Mouse (Mus musculus) hindbrain, embryonic 15.5 days (tissue): Measurements from ENCODE around the gene Arsk. TPM values are rescaled to one million over a fixed set of nuclear protein-coding genes. Genes with fewer than 3 reads are reported as not detected.

ENCODE experiments used
- ATAC-seq: fragments of 200-750 bp; cut with Nextera tagmentation; 2 replicates; pipeline ENCODE4 v1.8.0; 2017; ENCODE audit warnings: low read depth, moderate number of reproducible peaks, moderate TSS enrichment; ENCODE audit not compliant: low FRiP score
- H3K27ac ChIP-seq: fragments of 300-500 bp; sonication (generic); replicated peaks from 2 replicates; pipeline ENCODE4 v1.5.1; 2015; ENCODE audit warnings: mild to moderate bottlenecking, inconsistent platforms
- H3K27me3 ChIP-seq: fragments of 300-500 bp; sonication (generic); 2 replicates; pipeline ENCODE4 v1.6.1; 2015; ENCODE audit warnings: control low read depth, inconsistent platforms
- H3K36me3 ChIP-seq: fragments of 300-500 bp; sonication (generic); 2 replicates; pipeline ENCODE4 v1.6.1; 2015; ENCODE audit warnings: control low read depth, inconsistent platforms
- H3K4me1 ChIP-seq: fragments of 300-500 bp; sonication (generic); replicated peaks from 2 replicates; pipeline ENCODE4 v1.6.1; 2015; ENCODE audit warnings: control low read depth, inconsistent platforms
- H3K4me2 ChIP-seq: fragments of 300-500 bp; sonication (generic); 2 replicates; pipeline ENCODE4 v1.6.1; 2015; ENCODE audit warnings: moderate library complexity, mild to moderate bottlenecking, inconsistent platforms
- H3K4me3 ChIP-seq: fragments of 300-500 bp; sonication (generic); 2 replicates; pipeline ENCODE4 v1.5.1; 2015; ENCODE audit warnings: mild to moderate bottlenecking, inconsistent platforms
- H3K9ac ChIP-seq: fragments of 300-500 bp; sonication (generic); 2 replicates; pipeline ENCODE4 v1.6.1; 2015; ENCODE audit warnings: inconsistent platforms
- H3K9me3 ChIP-seq: fragments of 300-500 bp; sonication (generic); 2 replicates; pipeline ENCODE4 v1.6.1; 2016; ENCODE audit warnings: control low read depth, inconsistent platforms
- WGBS: fragments of 180-500 bp; shearing (Covaris S2); methylation state at CpG from one replicate; pipeline ENCODE4 v1.1.7; 2015; 5-methylcytosine and 5-hydroxymethylcytosine counted together
- polyA plus RNA-seq: library from polyadenylated mRNA; unstranded; fragments of >200 nt; fragmentation: Nextera tagmentation; extraction: Ambion mirVana; gene quantifications from 2 replicates; pipeline ENCODE4 v1.2.1, GENCODE M21; 2015

Gene Arsk
- 3.4 and 4.6 TPM in 2 replicates for polyA plus RNA-seq

- peak; percentile 98 for ATAC-seq
- Histone ChIP-seq H3K27ac (peak within 1 kb of the TSS; percentile 74), H3K9me3 (no peaks in the 10 kb centered on the region), H3K4me2 (peak within 1 kb of the TSS; percentile 71), H3K36me3 (no peaks in the 10 kb centered on the region), H3K9ac (peak within 1 kb of the TSS; percentile 61), H3K4me1 (peaks cover 9% of the 10 kb centered on the region), H3K4me3 (peak within 1 kb of the TSS; percentile 66), H3K27me3 (no peaks in the 10 kb centered on the region)
- WGBS: under 1% methylated on average over 34 of the region's 34 CpGs
These were observed at the start of gene Arsk, which contains the start of gene Ttc37 for GRCm38 (mm10) chr13:76098493-76099303. TSS of gene Arsk (minus strand) at chr13:76098660. TSS of gene Ttc37 (plus strand) at chr13:76098734.

- Histone ChIP-seq H3K9ac (no peak overlapping the region), H3K36me3 (peaks cover 37% of the 10 kb centered on the region), H3K9me3 (no peaks in the 10 kb centered on the region), H3K27me3 (no peaks in the 10 kb centered on the region), H3K4me3 (no peak overlapping the region), H3K4me1 (no peaks in the 10 kb centered on the region), H3K27ac (no peak overlapping the region), H3K4me2 (no peak overlapping the region)
- ATAC-seq: no peak
- WGBS: 88% methylated on average over 12 of the region's 12 CpGs
These were observed 42.8 kb upstream of the Arsk start for GRCm38 (mm10) chr13:76141117-76141808.

GRCm38 (mm10) chr13:76138862-76139261 lies 40.4 kb upstream of the Arsk start:
- Histone ChIP-seq H3K9me3 (no peaks in the 10 kb centered on the region), H3K4me3 (no peak overlapping the region), H3K27ac (no peak overlapping the region), H3K27me3 (no peaks in the 10 kb centered on the region), H3K4me1 (no peaks in the 10 kb centered on the region), H3K4me2 (no peak overlapping the region), H3K36me3 (peaks cover 53% of the 10 kb centered on the region), H3K9ac (no peak overlapping the region)
- ATAC-seq: no peak
- WGBS: 94% methylated on average over 3 of the region's 3 CpGs

DNA sequence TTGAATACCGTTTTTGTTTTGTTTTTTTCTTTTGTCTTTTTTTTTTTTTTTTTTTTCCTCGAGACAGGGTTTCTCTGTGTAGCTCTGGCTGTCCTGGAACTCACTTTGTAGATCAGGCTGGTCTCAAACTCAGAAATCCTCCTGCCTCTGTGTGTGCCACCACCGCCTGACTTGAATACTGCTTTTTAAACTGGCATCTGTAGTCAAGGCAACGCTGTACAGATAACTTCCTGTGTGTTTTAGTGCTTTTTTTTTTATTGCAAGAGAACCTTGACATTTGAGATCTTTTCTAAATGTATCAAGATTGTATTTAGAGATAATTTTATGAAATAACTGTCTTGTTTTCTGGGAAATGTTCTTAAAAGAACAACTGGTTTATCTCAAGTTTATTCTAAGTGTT lies 34.0 kb upstream of the Arsk start:
- Histone ChIP-seq H3K36me3 (peaks cover 55% of the 10 kb centered on the region), H3K4me2 (no peak overlapping the region)
- ATAC-seq: no peak

GRCm38 (mm10) chr13:76128799-76129198 lies 30.3 kb upstream of the Arsk start:
- H3K4me1 ChIP-seq: no peaks in the 10 kb centered on the region
- peaks cover 60% of the 10 kb centered on the region for H3K36me3 ChIP-seq
- WGBS: 92% methylated on average over 4 of the region's 4 CpGs

More for the DNA sequence above, 34.0 kb upstream of the Arsk start:
- H3K27me3 ChIP-seq: no peaks in the 10 kb centered on the region
- 90% methylated on average over 4 of the region's 4 CpGs for WGBS
- no peaks in the 10 kb centered on the region for H3K4me1 ChIP-seq
- H3K4me3 ChIP-seq: no peak overlapping the region
- H3K9me3 ChIP-seq: no peaks in the 10 kb centered on the region
- no peak overlapping the region for H3K27ac ChIP-seq
- H3K9ac ChIP-seq: no peak overlapping the region

GRCm38 (mm10) chr13:76109069-76109824 lies 10.8 kb upstream of the Arsk start:
- no peak overlapping the region for H3K9ac ChIP-seq
- 93% methylated on average over 18 of the region's 18 CpGs for WGBS
- no peak overlapping the region for H3K4me2 ChIP-seq
- peaks cover 37% of the 10 kb centered on the region for H3K36me3 ChIP-seq
- ATAC-seq: no peak
- H3K27me3 ChIP-seq: no peaks in the 10 kb centered on the region
- no peaks in the 10 kb centered on the region for H3K9me3 ChIP-seq
- no peak overlapping the region for H3K27ac ChIP-seq
- no peaks in the 10 kb centered on the region for H3K4me1 ChIP-seq
- H3K4me3 ChIP-seq: no peak overlapping the region

More at GRCm38 (mm10) chr13:76128799-76129198, 30.3 kb upstream of the Arsk start:
- Histone ChIP-seq H3K27ac (no peak overlapping the region), H3K9me3 (no peaks in the 10 kb centered on the region), H3K4me2 (no peak overlapping the region), H3K27me3 (no peaks in the 10 kb centered on the region), H3K9ac (no peak overlapping the region), H3K4me3 (no peak overlapping the region)
- ATAC-seq: no peak

DNA sequence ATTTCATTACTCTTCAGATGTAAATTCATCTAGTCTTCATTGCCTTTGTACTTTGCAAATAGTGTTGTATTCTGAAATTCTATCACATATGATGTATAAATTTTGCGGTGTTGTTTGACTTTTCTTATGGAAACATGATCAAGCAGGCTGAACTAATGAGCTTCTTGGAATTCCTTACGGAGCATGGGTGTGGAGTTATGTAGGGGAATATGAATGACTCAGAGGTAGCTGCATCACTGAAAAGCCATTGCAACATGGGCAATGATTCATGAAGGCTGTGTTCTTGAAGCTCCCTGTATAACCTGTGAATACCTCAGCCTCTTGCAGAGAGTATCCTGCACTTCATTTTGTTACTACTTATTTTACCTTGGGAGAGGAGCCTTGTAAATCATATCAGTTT lies 3.5 kb upstream of the Arsk start:
- H3K9me3 ChIP-seq: no peaks in the 10 kb centered on the region
- no peak for ATAC-seq
- H3K27ac ChIP-seq: no peak overlapping the region
- H3K36me3 ChIP-seq: no peaks in the 10 kb centered on the region
- no peak overlapping the region for H3K4me3 ChIP-seq
- H3K9ac ChIP-seq: no peak overlapping the region
- no peak overlapping the region for H3K4me2 ChIP-seq
- no peaks in the 10 kb centered on the region for H3K27me3 ChIP-seq
- H3K4me1 ChIP-seq: peaks cover 9% of the 10 kb centered on the region
- 94% methylated on average over 2 of the region's 2 CpGs for WGBS

GRCm38 (mm10) chr13:76098116-76098492 lies 356 bp downstream of the Arsk start:
- Histone ChIP-seq H3K4me3 (peak overlapping the region; percentile 66), H3K27ac (peak overlapping the region; percentile 74), H3K4me2 (peak overlapping the region; percentile 61), H3K9ac (peak overlapping the region; percentile 61), H3K9me3 (no peaks in the 10 kb centered on the region), H3K27me3 (no peaks in the 10 kb centered on the region), H3K4me1 (peaks cover 9% of the 10 kb centered on the region), H3K36me3 (no peaks in the 10 kb centered on the region)
- 3% methylated on average over 16 of the region's 16 CpGs for WGBS
- peak; percentile 90 for ATAC-seq

GRCm38 (mm10) chr13:76074323-76074722 lies 24.1 kb downstream of the Arsk start:
- Histone ChIP-seq H3K36me3 (no peaks in the 10 kb centered on the region), H3K27me3 (no peaks in the 10 kb centered on the region), H3K4me2 (no peak overlapping the region), H3K4me3 (no peak overlapping the region), H3K27ac (no peak overlapping the region), H3K4me1 (no peaks in the 10 kb centered on the region), H3K9me3 (no peaks in the 10 kb centered on the region), H3K9ac (no peak overlapping the region)
- ATAC-seq: no peak
- 80% methylated on average over 1 of the region's 1 CpGs for WGBS

- 89% methylated on average over 13 of the region's 13 CpGs for WGBS
- Histone ChIP-seq H3K27ac (no peak overlapping the region), H3K4me2 (no peak overlapping the region), H3K36me3 (no peaks in the 10 kb centered on the region), H3K27me3 (no peaks in the 10 kb centered on the region), H3K9me3 (no peaks in the 10 kb centered on the region), H3K4me1 (no peaks in the 10 kb centered on the region), H3K9ac (no peak overlapping the region), H3K4me3 (no peak overlapping the region)
- 0 out of 2 replicates have a peak, but pooled peaks have one; percentile 15 for ATAC-seq
These were observed 34.0 kb downstream of the Arsk start for GRCm38 (mm10) chr13:76064363-76064945.

DNA sequence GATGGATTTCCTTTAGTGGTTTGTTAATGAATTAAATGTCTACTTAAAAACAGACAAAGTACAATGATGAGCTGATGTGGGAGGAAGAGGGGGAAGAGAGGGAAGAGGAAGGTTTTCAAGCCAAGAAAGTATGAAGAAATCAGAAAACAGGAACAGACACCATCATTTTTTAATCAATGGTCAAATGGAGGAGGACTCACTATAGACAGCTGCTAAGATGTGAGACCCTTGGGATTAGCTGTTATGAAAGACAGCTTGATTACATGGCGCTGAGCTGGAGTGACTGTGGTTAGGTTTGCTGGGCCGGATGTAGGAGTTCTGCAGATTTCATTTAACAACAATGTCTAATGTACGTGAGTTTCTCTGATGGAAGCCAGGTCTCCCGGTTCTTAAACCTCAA lies 34.9 kb downstream of the Arsk start:
- no peaks in the 10 kb centered on the region for H3K36me3 ChIP-seq
- no peak overlapping the region for H3K4me2 ChIP-seq
- no peak for ATAC-seq
- no peaks in the 10 kb centered on the region for H3K9me3 ChIP-seq
- no peak overlapping the region for H3K4me3 ChIP-seq
- no peaks in the 10 kb centered on the region for H3K4me1 ChIP-seq
- no peaks in the 10 kb centered on the region for H3K27me3 ChIP-seq
- WGBS: 90% methylated on average over 4 of the region's 4 CpGs
- H3K27ac ChIP-seq: no peak overlapping the region
- no peak overlapping the region for H3K9ac ChIP-seq
